Mouse (Mus musculus) embryonic facial prominence, embryonic 14.5 days (tissue): ENCODE data around the gene Actl7b. TPM values are rescaled to one million over a fixed set of nuclear protein-coding genes. Genes with fewer than 3 reads are reported as not detected.

Experiments used
- polyA plus RNA-seq: library from polyadenylated mRNA; unstranded; fragments of >200 nt; fragmentation: Nextera tagmentation; extraction: Ambion mirVana; gene quantifications from 2 replicates; pipeline ENCODE4 v1.2.1, GENCODE M21; 2014

Actl7b gene
- polyA plus RNA-seq, 1 experiment from 2014 or later = not detected

Other genes with a start within 250 kb of the Actl7b start
- gene Gm26657, start 1.4 kb downstream of the Actl7b start, polyA plus RNA-seq = not detected in 2 replicates
- gene Actl7a, start 2.0 kb upstream of the Actl7b start, polyA plus RNA-seq = not detected in 2 replicates
- 56.8 and 74.8 TPM in 2 replicates for gene Elp1, start 60.9 kb upstream of the Actl7b start, polyA plus RNA-seq
- gene Fam206a, start 60.9 kb upstream of the Actl7b start, polyA plus RNA-seq = 17.6 and 18.6 TPM in 2 replicates
- 23.2 and 28.0 TPM in 2 replicates for gene Ctnnal1, start 123.7 kb upstream of the Actl7b start, polyA plus RNA-seq
- gene Tmem245, start 206.0 kb upstream of the Actl7b start, polyA plus RNA-seq = 9.8 and 11.7 TPM in 2 replicates
- 4.0 and 4.9 TPM in 2 replicates for gene Frrs1l, start 248.9 kb upstream of the Actl7b start, polyA plus RNA-seq